Mouse (Mus musculus) heart, postnatal 0 days (tissue): ENCODE data around the gene Aox3. TPM values are rescaled to one million over a fixed set of nuclear protein-coding genes. Genes with fewer than 3 reads are reported as not detected.

ENCODE experiments used
- ATAC-seq: fragments of 200-750 bp; cut with Nextera tagmentation; 2 replicates; pipeline ENCODE4 v1.8.0; 2017; ENCODE audit warnings: low read depth, moderate number of reproducible peaks, moderate library complexity; ENCODE audit not compliant: insufficient read depth
- DNase-seq: peaks from one replicate; pipeline ENCODE4 v3.0.0-alpha.2; 2016; ENCODE audit warnings: low spot score
- H3K27ac ChIP-seq: fragments of 300-500 bp; sonication (generic); 2 replicates; pipeline ENCODE4 v1.5.1; 2014; ENCODE audit warnings: low read depth, mild to moderate bottlenecking
- H3K27me3 ChIP-seq: fragments of 300-500 bp; sonication (generic); 2 replicates; pipeline ENCODE4 v1.6.1; 2014; ENCODE audit warnings: low read length, mixed read lengths; ENCODE audit not compliant: control insufficient read depth, insufficient read depth
- H3K36me3 ChIP-seq: fragments of 300-500 bp; sonication (generic); replicated peaks from 2 replicates; pipeline ENCODE4 v1.6.1; 2014; ENCODE audit warnings: low read length, mixed read lengths; ENCODE audit not compliant: control insufficient read depth, insufficient read depth
- H3K4me1 ChIP-seq: fragments of 300-500 bp; sonication (generic); 2 replicates; pipeline ENCODE4 v1.6.1; 2014; ENCODE audit warnings: antibody characterized with exemption; ENCODE audit not compliant: control insufficient read depth, insufficient read depth
- H3K4me2 ChIP-seq: fragments of 300-500 bp; sonication (generic); 2 replicates; pipeline ENCODE4 v1.6.1; 2014; ENCODE audit warnings: low read depth, mild to moderate bottlenecking, low read length, moderate library complexity
- H3K4me3 ChIP-seq: fragments of 300-500 bp; sonication (generic); 2 replicates; pipeline ENCODE4 v1.5.1; 2014; ENCODE audit warnings: low read depth, low read length
- H3K9ac ChIP-seq: fragments of 300-500 bp; sonication (generic); replicated peaks from 2 replicates; pipeline ENCODE4 v1.6.1; 2014; ENCODE audit warnings: low read depth, low read length, mixed read lengths
- H3K9me3 ChIP-seq: fragments of 300-500 bp; sonication (generic); replicated peaks from 2 replicates; pipeline ENCODE4 v1.6.1; 2016; ENCODE audit warnings: low read length; ENCODE audit not compliant: control insufficient read depth
- CTCF ChIP-seq: IDR thresholded peaks from 2 replicates; pipeline ENCODE4 v1.5.1; 2016; ENCODE audit warnings: antibody characterized with exemption, control low read depth, low read depth
- EP300 ChIP-seq: IDR thresholded peaks from 2 replicates; pipeline ENCODE4 v1.6.1; 2016; ENCODE audit warnings: antibody characterized with exemption, low read depth
- WGBS: fragments of 180-500 bp; shearing (Covaris S2); extraction: QIAGEN DNeasy Blood & Tissue Kit; methylation state at CpG from one replicate; pipeline ENCODE4 v1.1.7; 2014; 5-methylcytosine and 5-hydroxymethylcytosine counted together
- polyA plus RNA-seq: library from polyadenylated mRNA; unstranded; fragments of >200 nt; fragmentation: Nextera tagmentation; extraction: Ambion mirVana; gene quantifications from 2 replicates; pipeline ENCODE4 v1.2.1, GENCODE M21; 2015
- total RNA-seq: library from RNA; depleted of rRNA; stranded (reverse); fragments of >200 nt; gene quantifications from 2 replicates; pipeline ENCODE4 v1.2.3, GENCODE M21; 2014; ENCODE audit warnings: low replicate concordance

The Aox3 gene
- total and polyA plus RNA-seq, 2 experiments from 2014 or later = 0.12 TPM; not detected in 1

DNA sequence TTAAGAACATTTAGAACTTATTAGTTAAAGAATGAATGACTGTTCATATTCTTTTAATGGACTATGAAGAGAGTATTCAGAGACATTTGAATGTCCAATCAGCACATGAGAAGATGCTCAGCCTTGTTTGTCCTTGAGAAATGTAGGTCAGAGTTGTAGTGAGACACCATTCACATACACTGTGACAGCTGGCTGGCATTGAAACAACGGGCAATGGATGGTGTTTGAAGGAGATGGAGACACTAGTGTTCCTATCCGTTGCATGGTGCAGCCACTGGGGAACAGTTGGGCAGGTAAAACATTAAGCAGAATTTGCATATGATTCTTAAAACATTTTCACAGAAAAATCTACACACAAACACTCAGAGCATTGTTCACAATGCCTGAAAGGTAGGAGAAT lies 5.9 kb upstream of the Aox3 start:
- H3K36me3 ChIP-seq = no peaks in the 10 kb centered on the region
- H3K4me2 ChIP-seq = no peak overlapping the region
- no peak overlapping the region for H3K9ac ChIP-seq
- H3K4me1 ChIP-seq = no peaks in the 10 kb centered on the region
- ATAC-seq (no peak), DNase-seq (no peak)
- no peaks in the 10 kb centered on the region for H3K9me3 ChIP-seq
- H3K27ac ChIP-seq = no peak overlapping the region
- H3K4me3 ChIP-seq = no peak overlapping the region
- WGBS = 71% methylated on average over 2 of the region's 2 CpGs
- no peak for TF ChIP-seq EP300
- TF ChIP-seq CTCF = no peak
- no peaks in the 10 kb centered on the region for H3K27me3 ChIP-seq

- H3K4me2 ChIP-seq = no peak overlapping the region
- TF ChIP-seq EP300 = no peak
- no peak for TF ChIP-seq CTCF
- ATAC-seq (no peak), DNase-seq (no peak)
- no peaks in the 10 kb centered on the region for H3K4me1 ChIP-seq
- H3K36me3 ChIP-seq = no peaks in the 10 kb centered on the region
- H3K27me3 ChIP-seq = no peaks in the 10 kb centered on the region
- 84% methylated on average over 5 of the region's 5 CpGs for WGBS
- H3K9me3 ChIP-seq = no peaks in the 10 kb centered on the region
- H3K9ac ChIP-seq = no peak overlapping the region
- H3K27ac ChIP-seq = no peak overlapping the region
- no peak overlapping the region for H3K4me3 ChIP-seq
Observed at GRCm38 (mm10) chr1:58110241-58110640, 2.7 kb upstream of the Aox3 start.

GRCm38 (mm10) chr1:58111315-58111714 lies 1.6 kb upstream of the Aox3 start:
- ATAC-seq (no peak), DNase-seq (no peak)
- Histone ChIP-seq H3K27ac (no peak overlapping the region), H3K36me3 (no peaks in the 10 kb centered on the region), H3K27me3 (no peaks in the 10 kb centered on the region), H3K9me3 (no peaks in the 10 kb centered on the region), H3K4me1 (no peaks in the 10 kb centered on the region), H3K4me3 (no peak overlapping the region), H3K4me2 (no peak overlapping the region), H3K9ac (no peak overlapping the region)
- WGBS = 78% methylated on average over 4 of the region's 4 CpGs
- TF ChIP-seq EP300 = no peak
- no peak for TF ChIP-seq CTCF

- Histone ChIP-seq H3K36me3 (no peaks in the 10 kb centered on the region), H3K9me3 (no peaks in the 10 kb centered on the region), H3K4me1 (no peaks in the 10 kb centered on the region), H3K27ac (no peak overlapping the region), H3K9ac (no peak overlapping the region), H3K4me3 (no peak overlapping the region), H3K27me3 (no peaks in the 10 kb centered on the region), H3K4me2 (no peak overlapping the region)
- ATAC-seq (no peak), DNase-seq (no peak)
- no peak for TF ChIP-seq EP300
- no peak for TF ChIP-seq CTCF
Observed at GRCm38 (mm10) chr1:58113441-58113840, 511 bp downstream of the Aox3 start.

DNA sequence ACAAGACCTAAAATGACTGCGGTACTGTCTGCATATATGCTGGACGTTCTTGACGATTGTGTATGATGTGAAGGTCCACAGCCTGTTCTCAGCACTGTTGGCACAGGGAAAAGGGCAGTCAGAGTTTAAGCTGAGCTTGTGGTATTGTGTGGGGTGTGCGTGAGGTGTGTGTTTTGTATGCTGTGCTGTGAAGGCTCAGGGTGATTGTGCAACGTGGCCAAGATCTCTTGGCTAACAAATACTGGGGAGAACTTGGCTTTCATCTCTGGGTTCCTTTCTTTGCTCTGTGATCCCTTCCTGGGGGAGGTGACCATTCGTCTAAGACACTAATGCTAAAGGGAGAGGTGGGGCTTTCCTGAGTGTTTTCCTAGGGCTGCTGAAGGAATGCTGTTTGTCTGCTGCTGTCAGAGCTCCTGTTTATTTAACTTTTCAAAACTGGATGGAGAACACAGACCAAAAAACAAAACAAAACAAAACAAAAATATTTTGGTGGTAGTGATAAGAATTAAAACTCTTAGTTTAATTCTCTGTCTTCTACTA lies 1.2 kb downstream of the Aox3 start:
- H3K27ac ChIP-seq = no peak overlapping the region
- no peak for TF ChIP-seq CTCF
- H3K36me3 ChIP-seq = no peaks in the 10 kb centered on the region
- H3K9ac ChIP-seq = no peak overlapping the region
- no peak for ATAC-seq
- no peaks in the 10 kb centered on the region for H3K27me3 ChIP-seq
- no peaks in the 10 kb centered on the region for H3K4me1 ChIP-seq
- no peak for DNase-seq
- no peak overlapping the region for H3K4me3 ChIP-seq
- H3K9me3 ChIP-seq = no peaks in the 10 kb centered on the region
- no peak overlapping the region for H3K4me2 ChIP-seq
- 67% methylated on average over 6 of the region's 6 CpGs for WGBS

- DNase-seq (no peak), ATAC-seq (no peak)
- Histone ChIP-seq H3K9ac (no peak overlapping the region), H3K4me1 (no peaks in the 10 kb centered on the region), H3K4me2 (no peak overlapping the region), H3K9me3 (no peaks in the 10 kb centered on the region), H3K4me3 (no peak overlapping the region), H3K27ac (no peak overlapping the region), H3K36me3 (no peaks in the 10 kb centered on the region), H3K27me3 (no peaks in the 10 kb centered on the region)
- TF ChIP-seq CTCF (no peak), EP300 (no peak)
- WGBS = 66% methylated on average over 12 of the region's 12 CpGs
Observed at GRCm38 (mm10) chr1:58114666-58115375, 1.9 kb downstream of the Aox3 start.
